In genomic region chr15:88843486-88844097, GRCm38 (mm10) we compare ENCODE assay signal across 8 mouse cellular contexts. TPM values are rescaled to one million over a fixed set of nuclear protein-coding genes. Genes with fewer than 3 reads are reported as not detected.
DNase-seq lines count a peak whose midpoint lies in the region; ATAC-seq and TF ChIP-seq lines count a peak whose summit lies in the region.

No protein-coding gene starts in this region.

- no peaks in the 10 kb centered on the region for H3K9me3 ChIP-seq in hindbrain, embryonic 13.5 days
- H3K9me3 ChIP-seq in midbrain, embryonic 10.5 days (replicated peaks): no peaks in the 10 kb centered on the region

- no peak overlapping the region for H3K4me2 ChIP-seq in hindbrain, embryonic 13.5 days

- peak; percentile 27 for DNase-seq in adrenal gland, postnatal 14 days
- no peak for DNase-seq in adrenal gland, adult 8-10 months
- no peak for DNase-seq in layer of hippocampus, adult 2 months (ENCODE audit: low spot score in 2 of 2)
- DNase-seq in layer of hippocampus, postnatal 36 days: no peak
- peak; percentile 63 for DNase-seq in MN1 (ENCODE audit: low spot score)
- no peak for DNase-seq in spleen, adult 18-20 months
- no peak for DNase-seq in midbrain, embryonic 10.5 days (ENCODE audit: low spot score)

- 46% methylated on average over 8 of the region's 8 CpGs for WGBS in hindbrain, embryonic 13.5 days
- 64% methylated on average over 8 of the region's 8 CpGs for WGBS in midbrain, embryonic 10.5 days

- no peaks in the 10 kb centered on the region for H3K36me3 ChIP-seq in hindbrain, embryonic 13.5 days
- H3K36me3 ChIP-seq in midbrain, embryonic 10.5 days: no peaks in the 10 kb centered on the region

- H3K4me1 ChIP-seq in hindbrain, embryonic 13.5 days (replicated peaks): peaks cover 22% of the 10 kb centered on the region
- peaks cover 15% of the 10 kb centered on the region for H3K4me1 ChIP-seq in midbrain, embryonic 10.5 days

- H3K27ac ChIP-seq in layer of hippocampus, adult 2 months: peak overlapping the region; percentile 64
- peak overlapping the region; percentile 23; the same call in 1 of the 2 replicates for H3K27ac ChIP-seq in hindbrain, embryonic 13.5 days
- no peak overlapping the region for H3K27ac ChIP-seq in midbrain, embryonic 10.5 days (replicated peaks)

- H3K9ac ChIP-seq in hindbrain, embryonic 13.5 days: no peak overlapping the region

- no peak for ATAC-seq in hindbrain, embryonic 13.5 days (ENCODE audit: low FRiP score)

- no peak for TF ChIP-seq CTCF in layer of hippocampus, adult 2 months (conservative IDR thresholded peaks at IDR 0.05)

- H3K4me3 ChIP-seq in layer of hippocampus, adult 2 months: no peak overlapping the region
- no peak overlapping the region for H3K4me3 ChIP-seq in hindbrain, embryonic 13.5 days
- H3K4me3 ChIP-seq in midbrain, embryonic 10.5 days: no peak overlapping the region

- no peaks in the 10 kb centered on the region for H3K27me3 ChIP-seq in hindbrain, embryonic 13.5 days
- peaks cover 9% of the 10 kb centered on the region; the same call in 1 of the 2 replicates for H3K27me3 ChIP-seq in midbrain, embryonic 10.5 days (ENCODE audit: low read depth, poor library complexity, severe bottlenecking)

RNA-seq across cellular contexts. Expression of gene Pim3, which starts 18.4 kb away (rescaled TPM):
- total RNA-seq in adrenal gland, postnatal 14 days (2021): 70.9 and 76.5 TPM in 2 replicates
- total RNA-seq in adrenal gland, adult 8-10 months (2022): 100 to 1,000 TPM in 1 of 4 experiments, 10 to 100 TPM in 3; 62.7 to 164 (median 75.8) TPM
- total RNA-seq in layer of hippocampus, adult 2 months (2021): 10 to 100 TPM; 29.9 to 37.9 TPM
- 10 to 100 TPM; 36.7 to 37.1 TPM for total RNA-seq in layer of hippocampus, postnatal 36 days (2021)
- polyA plus RNA-seq in hindbrain, embryonic 13.5 days (2015; fragmentation: Nextera tagmentation; extraction: Ambion mirVana): 45.6 and 47.2 TPM in 2 replicates
- polyA plus RNA-seq in midbrain, embryonic 10.5 days (2016; fragmentation: Nextera tagmentation; extraction: Ambion mirVana): 36.9 TPM in 2 replicates

RNA-seq across cellular contexts. Expression of gene Creld2, which starts 24.1 kb away (rescaled TPM):
- total RNA-seq in adrenal gland, postnatal 14 days (2021): 33.0 and 35.0 TPM in 2 replicates
- 10 to 100 TPM; 40.3 to 51.5 (median 49.2) TPM for total RNA-seq in adrenal gland, adult 8-10 months (2022)
- total RNA-seq in layer of hippocampus, adult 2 months (2021): 10 to 100 TPM; 21.4 to 26.5 TPM
- 10 to 100 TPM; 29.3 to 41.6 TPM for total RNA-seq in layer of hippocampus, postnatal 36 days (2021)
- 57.1 and 60.0 TPM in 2 replicates for polyA plus RNA-seq in hindbrain, embryonic 13.5 days (2015; fragmentation: Nextera tagmentation; extraction: Ambion mirVana)
- 94.7 and 110 TPM in 2 replicates for polyA plus RNA-seq in midbrain, embryonic 10.5 days (2016; fragmentation: Nextera tagmentation; extraction: Ambion mirVana)

RNA-seq across cellular contexts. Expression of gene Alg12, which starts 24.5 kb away (rescaled TPM):
- total RNA-seq in adrenal gland, postnatal 14 days (2021): 14.3 and 14.8 TPM in 2 replicates
- 10 to 100 TPM; 19.3 to 22.3 (median 20.3) TPM for total RNA-seq in adrenal gland, adult 8-10 months (2022)
- total RNA-seq in layer of hippocampus, adult 2 months (2021): 10 to 100 TPM; 10.1 to 13.3 TPM
- total RNA-seq in layer of hippocampus, postnatal 36 days (2021): 10 to 100 TPM; 13.0 to 16.3 TPM
- 8.1 and 8.7 TPM in 2 replicates for polyA plus RNA-seq in hindbrain, embryonic 13.5 days (2015; fragmentation: Nextera tagmentation; extraction: Ambion mirVana)
- 11.7 and 11.9 TPM in 2 replicates for polyA plus RNA-seq in midbrain, embryonic 10.5 days (2016; fragmentation: Nextera tagmentation; extraction: Ambion mirVana)

Comparison
In these comparisons a context has a peak if more than half of its experiments do, and no peak if none do; other contexts are left out.
1. DNase-seq: peak in adrenal gland, postnatal 14 days (single experiment) and MN1 (single experiment); none in adrenal gland, adult 8-10 months (single experiment), layer of hippocampus, adult 2 months (0 of 2), layer of hippocampus, postnatal 36 days (0 of 2), spleen, adult 18-20 months (0 of 2) and midbrain, embryonic 10.5 days (single experiment).